Mouse (Mus musculus): ENCODE measurements around the gene Ccdc74a. TPM values are rescaled to one million over a fixed set of nuclear protein-coding genes. Genes with fewer than 3 reads are reported as not detected.

The Ccdc74a gene
- total and polyA plus RNA-seq, 3 experiments, result 1.9 to 4.6 TPM; not detected in 1

DNA sequence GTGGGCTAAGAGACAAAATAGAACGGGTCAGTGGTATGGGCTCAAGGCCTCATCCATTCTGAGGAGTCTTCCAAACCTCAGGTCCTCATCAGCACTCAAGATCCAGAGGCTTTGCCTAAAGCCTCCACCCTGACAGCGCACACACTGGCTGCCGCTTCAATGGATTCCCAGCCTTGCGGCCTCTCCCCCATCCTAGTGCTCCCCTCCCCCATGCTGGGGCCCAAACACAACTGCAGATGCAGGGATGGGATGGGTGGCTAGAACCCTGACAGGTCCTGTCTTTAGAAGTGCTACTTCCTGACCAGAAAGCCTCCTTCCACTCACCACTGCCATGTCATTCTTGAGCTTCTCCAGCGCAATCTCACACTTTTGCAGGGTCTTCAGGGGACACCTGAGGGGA is 7.3 kb downstream of the Ccdc74a start:
- no peaks in the 10 kb centered on the region for H3K4me1 ChIP-seq (ENCODE audit: control insufficient read depth in 1 of 2, insufficient read depth in 2 of 2, low read length in 2 of 2)

DNA sequence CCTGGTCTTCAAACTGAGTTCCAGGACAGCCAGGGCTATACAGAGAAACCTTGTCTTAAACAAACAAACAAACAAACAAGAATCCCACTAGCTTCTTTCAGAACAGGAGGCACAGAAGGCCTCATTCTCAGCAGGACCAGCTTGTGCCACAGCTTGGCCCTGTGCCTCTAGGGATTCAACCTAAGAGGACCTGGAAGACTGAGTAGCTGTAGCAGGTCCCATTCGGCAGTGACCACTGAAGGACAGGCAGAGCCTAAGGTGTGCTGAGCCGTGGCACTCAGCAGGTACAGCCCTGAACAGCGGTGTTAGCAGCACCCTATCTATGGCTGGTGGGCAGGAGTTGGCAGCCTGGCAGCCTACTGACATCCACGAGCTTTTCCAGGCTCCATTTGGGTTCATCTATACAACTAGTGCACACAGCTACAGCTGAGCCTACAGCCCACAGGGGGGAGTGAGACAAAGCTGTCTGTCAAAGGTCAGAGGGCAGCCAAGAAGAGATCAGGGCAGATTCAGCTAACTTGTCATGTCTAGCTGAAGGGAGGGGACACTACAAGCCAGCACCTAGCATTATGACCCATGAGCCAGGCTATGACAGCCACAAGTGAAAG is 8.0 kb downstream of the Ccdc74a start:
- DNase-seq (ENCODE audit: low read depth, low spot score), result no peak
- H3K9ac ChIP-seq (ENCODE audit: control insufficient read depth, low read depth, low read length, poor library complexity, severe bottlenecking), result no peak overlapping the region
- no peak overlapping the region for H3K4me3 ChIP-seq (ENCODE audit: control insufficient read depth in 1 of 2, insufficient read depth in 1 of 2, low read depth in 2 of 2, low read length in 2 of 2)
- no peaks in the 10 kb centered on the region for H3K9me3 ChIP-seq (replicated peaks; ENCODE audit: insufficient read depth, low read length)
- H3K27ac ChIP-seq (ENCODE audit: control insufficient read depth, low read depth, low read length), result no peak overlapping the region
- H3K27me3 ChIP-seq (ENCODE audit: control insufficient read depth in 1 of 2, insufficient read depth in 2 of 2, low read length in 2 of 2), result no peaks in the 10 kb centered on the region
- H3K36me3 ChIP-seq (ENCODE audit: control insufficient read depth in 1 of 2, insufficient read depth in 2 of 2, low read length in 2 of 2), result peaks cover 0 to 4% of the 10 kb centered on the region in 2 experiments; a peak in 1 of 4 replicates
- no peak for TF ChIP-seq CHD1 (IDR thresholded peaks at IDR 0.05; ENCODE audit: low read depth, low read length)
- TF ChIP-seq ZMIZ1 (IDR thresholded peaks at IDR 0.05; ENCODE audit: low read depth, low read length), result no peak
- TF ChIP-seq CHD2 (IDR thresholded peaks at IDR 0.05; ENCODE audit: low read length), result no peak
- TF ChIP-seq POLR2AphosphoS5 (IDR thresholded peaks at IDR 0.05; ENCODE audit: borderline replicate concordance, low read depth, low read length), result no peak
- no peak for TF ChIP-seq ZNF384 (IDR thresholded peaks at IDR 0.05; ENCODE audit: low read depth, low read length)
- no peak for TF ChIP-seq USF2 (IDR thresholded peaks at IDR 0.05; ENCODE audit: borderline replicate concordance in 1 of 2, insufficient read depth in 1 of 2, low read depth in 1 of 2, low read length in 2 of 2)
- no peak for TF ChIP-seq JUND (IDR thresholded peaks at IDR 0.05; ENCODE audit: low read depth, low read length)
- TF ChIP-seq RCOR1 (IDR thresholded peaks at IDR 0.05; ENCODE audit: low read depth, low read length), result no peak
- no peaks in the 10 kb centered on the region for H3K79me2 ChIP-seq (ENCODE audit: control insufficient read depth, insufficient read depth, low read length, poor library complexity)
- H3K4me1 ChIP-seq (ENCODE audit: control insufficient read depth in 1 of 2, insufficient read depth in 2 of 2, low read length in 2 of 2), result no peaks in the 10 kb centered on the region

More for the DNA sequence above, 7.3 kb downstream of the Ccdc74a start:
- H3K4me3 ChIP-seq (ENCODE audit: control insufficient read depth in 1 of 2, insufficient read depth in 1 of 2, low read depth in 2 of 2, low read length in 2 of 2), result no peak overlapping the region
- H3K36me3 ChIP-seq (ENCODE audit: control insufficient read depth in 1 of 2, insufficient read depth in 2 of 2, low read length in 2 of 2), result peaks cover 0 to 4% of the 10 kb centered on the region in 2 experiments; a peak in 1 of 4 replicates
- DNase-seq (ENCODE audit: low read depth, low spot score), result no peak
- H3K27me3 ChIP-seq (ENCODE audit: control insufficient read depth in 1 of 2, insufficient read depth in 2 of 2, low read length in 2 of 2), result no peaks in the 10 kb centered on the region
- no peak overlapping the region for H3K9ac ChIP-seq (ENCODE audit: control insufficient read depth, low read depth, low read length, poor library complexity, severe bottlenecking)
- TF ChIP-seq MYC (IDR thresholded peaks at IDR 0.05; ENCODE audit: low read depth, low read length), result no peak
- no peak for TF ChIP-seq UBTF (IDR thresholded peaks at IDR 0.05; ENCODE audit: borderline replicate concordance, insufficient read depth, low read depth, low read length)
- no peak for TF ChIP-seq MXI1 (IDR thresholded peaks at IDR 0.05; ENCODE audit: low read depth, low read length)
- no peak for TF ChIP-seq CTCF (IDR thresholded peaks at IDR 0.05 in 2 of 3, conservative IDR thresholded peaks at IDR 0.05 in 1 of 3; ENCODE audit: control insufficient read depth in 1 of 3, insufficient read depth in 1 of 3, low read depth in 2 of 3, low read length in 3 of 3, poor library complexity in 1 of 3, severe bottlenecking in 1 of 3)
- TF ChIP-seq GABPA (IDR thresholded peaks at IDR 0.05; ENCODE audit: low read depth, low read length), result no peak
- TF ChIP-seq NELFE (IDR thresholded peaks at IDR 0.05; ENCODE audit: low read depth, low read length), result no peak
- TF ChIP-seq SMC3 (IDR thresholded peaks at IDR 0.05; ENCODE audit: low read depth, low read length), result no peak
- TF ChIP-seq ELF1 (IDR thresholded peaks at IDR 0.05; ENCODE audit: low read depth, low read length), result no peak
- no peak for TF ChIP-seq GATA1 (IDR thresholded peaks at IDR 0.05; ENCODE audit: low read depth, low read length)
- TF ChIP-seq POLR2A (IDR thresholded peaks at IDR 0.05; ENCODE audit: control insufficient read depth in 1 of 2, insufficient read depth in 1 of 2, low read depth in 1 of 2, low read length in 2 of 2, poor library complexity in 1 of 2), result no peak
- no peaks in the 10 kb centered on the region for H3K9me3 ChIP-seq (replicated peaks; ENCODE audit: insufficient read depth, low read length)
- no peaks in the 10 kb centered on the region for H3K79me2 ChIP-seq (ENCODE audit: control insufficient read depth, insufficient read depth, low read length, poor library complexity)
- H3K27ac ChIP-seq (ENCODE audit: control insufficient read depth, low read depth, low read length), result no peak overlapping the region
